Mouse (Mus musculus) ES-E14 (cell line): ENCODE measurements at regions not wholly inside any gene's neighbourhood (a gene's known extent, or its start where the extent isn't known, plus 50 kb on each side); places are given as distances from the start of the nearest gene placed in this dataset.

Source experiments
- DNase-seq: peaks from one replicate; pipeline ENCODE4 v3.0.0-alpha.2; 2013; ENCODE audit warnings: low read depth, low spot score
- H3K27ac ChIP-seq: 2 replicates; pipeline ENCODE4 v1.5.1; 2012; ENCODE audit warnings: low read depth, mild to moderate bottlenecking, low read length, moderate library complexity, mixed read lengths; ENCODE audit not compliant: poor library complexity, insufficient read depth, severe bottlenecking
- H3K36me3 ChIP-seq: 2 replicates; pipeline ENCODE4 v1.6.1; 2012; ENCODE audit warnings: mild to moderate bottlenecking, low read length, moderate library complexity, mixed read lengths; ENCODE audit not compliant: control insufficient read depth, poor library complexity, insufficient read depth, severe bottlenecking
- H3K4me1 ChIP-seq, 2 experiments: fragments of 150-350 bp in 1 of 2; sonication (generic) in 1 of 2; 2 replicates each; pipeline ENCODE4 v1.6.1; 2012; ENCODE audit warnings: low read length in 2 of 2, mild to moderate bottlenecking in 1 of 2, mixed read lengths in 1 of 2; ENCODE audit not compliant: control insufficient read depth in 2 of 2, insufficient read depth in 2 of 2, poor library complexity in 1 of 2
- H3K4me3 ChIP-seq, 2 experiments: fragments of 150-350 bp in 1 of 2; sonication (generic) in 1 of 2; 2 replicates each; pipeline ENCODE4 v1.5.1; 2012; ENCODE audit warnings: low read length in 2 of 2, low read depth in 1 of 2, mild to moderate bottlenecking in 1 of 2, mixed read lengths in 1 of 2; ENCODE audit not compliant: insufficient read depth in 1 of 2, poor library complexity in 1 of 2, severe bottlenecking in 1 of 2
- H3K9ac ChIP-seq: 2 replicates; pipeline ENCODE4 v1.6.1; 2012; ENCODE audit warnings: low read depth, mild to moderate bottlenecking, low read length, mixed read lengths; ENCODE audit not compliant: poor library complexity, insufficient read depth, severe bottlenecking
- H3K9me3 ChIP-seq: fragments of 150-350 bp; sonication (generic); 2 replicates; pipeline ENCODE4 v1.6.1; 2012; ENCODE audit warnings: low read depth, mild to moderate bottlenecking, low read length; ENCODE audit not compliant: control insufficient read depth, insufficient read depth
- CHD2 ChIP-seq: IDR thresholded peaks from 2 replicates; pipeline ENCODE4 v1.6.1; 2014; ENCODE audit warnings: mild to moderate bottlenecking, low read depth, low read length, inconsistent platforms
- HCFC1 ChIP-seq: IDR thresholded peaks from 2 replicates; pipeline ENCODE4 v1.6.1; 2012; ENCODE audit warnings: low read length, inconsistent platforms, borderline replicate concordance; ENCODE audit not compliant: insufficient read depth
- MAFK ChIP-seq: IDR thresholded peaks from 2 replicates; pipeline ENCODE4 v1.6.1; 2014; ENCODE audit warnings: mild to moderate bottlenecking, low read depth, low read length, inconsistent platforms; ENCODE audit not compliant: insufficient read depth
- ZC3H11A ChIP-seq: IDR thresholded peaks from 2 replicates; pipeline ENCODE4 v1.6.1; 2012; ENCODE audit warnings: low read depth, mild to moderate bottlenecking, inconsistent platforms, low read length, borderline replicate concordance
- ZNF384 ChIP-seq: IDR thresholded peaks from 2 replicates; pipeline ENCODE4 v1.6.1; 2012; ENCODE audit warnings: low read depth, low read length, inconsistent platforms
- in situ Hi-C, 2 experiments: fragments of 600-800 bp; cut with MboI; formaldehyde crosslinking; loops; one replicate each; pipeline ENCODE4 v1.15.1; 2025; ENCODE audit warnings: low sequenced_read_pairs in 2 of 2, inconsistent platforms in 1 of 2; ENCODE audit not compliant: unreplicated experiment in 2 of 2

DNA sequence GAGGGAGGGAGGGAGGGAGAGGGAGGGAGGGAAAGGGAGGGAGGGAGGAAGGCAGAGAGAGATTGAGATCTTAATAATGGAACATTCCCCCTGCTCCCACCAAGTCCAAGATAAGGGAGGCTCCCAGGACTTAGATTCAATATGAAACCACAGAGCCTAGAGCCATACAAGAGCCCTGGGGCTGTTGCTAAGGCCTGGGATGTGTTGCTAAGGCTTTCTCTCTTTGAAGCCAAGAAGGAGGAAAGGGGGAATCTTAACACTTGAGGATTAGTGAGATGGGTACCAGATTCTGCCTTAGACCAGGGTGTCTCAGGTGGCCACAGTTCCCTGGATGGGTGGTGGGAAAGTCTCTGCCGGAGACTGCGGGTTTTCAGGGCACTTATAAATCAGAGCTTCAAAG, 64.8 kb upstream of the L3mbtl4 start:
- no peaks in the 10 kb centered on the region for H3K4me1 ChIP-seq
- H3K27ac ChIP-seq = no peak overlapping the region
- H3K9me3 ChIP-seq = no peaks in the 10 kb centered on the region
- TF ChIP-seq ZC3H11A = no peak
- TF ChIP-seq ZNF384 = no peak
- TF ChIP-seq CHD2 = no peak
- TF ChIP-seq MAFK = no peak
- no peak for DNase-seq
- H3K36me3 ChIP-seq = no peaks in the 10 kb centered on the region
- no peak overlapping the region for H3K4me3 ChIP-seq
- in situ Hi-C loops = no loop called here
- no peak overlapping the region for H3K9ac ChIP-seq

DNA sequence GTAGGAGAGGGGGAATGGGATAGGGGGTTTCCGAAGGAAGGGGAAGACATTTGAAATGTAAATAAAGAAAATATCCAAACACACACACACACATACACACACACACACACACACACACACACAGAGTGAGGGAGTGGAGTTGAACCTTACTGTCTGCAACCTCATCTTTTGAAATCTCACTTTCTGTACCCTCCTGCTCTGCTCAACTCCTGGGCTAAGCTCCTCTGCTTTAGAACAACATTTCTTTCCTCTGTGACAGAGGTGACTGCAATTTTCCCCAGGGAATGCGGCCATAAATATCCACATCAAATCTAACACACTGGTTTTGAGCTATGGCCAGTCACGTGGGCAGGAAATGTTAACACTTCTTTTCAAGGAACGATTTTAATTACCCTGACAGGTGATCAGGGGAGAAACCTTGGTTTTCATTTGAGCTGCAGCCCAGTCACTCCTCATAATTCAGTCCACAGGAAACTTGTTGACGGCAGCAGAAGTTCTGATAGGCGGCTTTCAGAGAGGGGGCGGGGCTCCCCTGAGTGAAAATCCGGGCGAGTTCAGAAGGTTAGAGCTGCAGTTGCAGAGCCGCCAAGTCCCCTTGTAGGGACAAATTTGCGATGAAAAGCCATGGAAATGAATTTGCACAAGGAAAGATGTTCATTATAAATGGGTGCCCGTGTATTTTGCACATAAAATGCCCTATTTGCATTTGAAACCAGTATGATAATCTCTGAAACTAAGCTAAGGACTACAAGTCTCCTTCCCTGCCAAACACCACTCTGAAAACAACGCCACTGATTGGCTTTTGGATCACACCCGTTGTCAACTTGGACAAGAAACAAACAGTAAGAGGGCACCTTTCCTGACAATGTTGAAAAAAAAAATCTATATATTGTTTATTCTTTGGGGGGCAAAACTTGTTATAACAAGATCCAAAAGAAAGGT, 63.0 kb upstream of the L3mbtl4 start:
- Histone ChIP-seq H3K36me3 (no peaks in the 10 kb centered on the region), H3K27ac (no peak overlapping the region), H3K4me3 (no peak overlapping the region), H3K9me3 (no peaks in the 10 kb centered on the region), H3K9ac (no peak overlapping the region), H3K4me1 (no peaks in the 10 kb centered on the region)
- DNase-seq = peak; percentile 9
- TF ChIP-seq CHD2 (no peak), MAFK (no peak), ZNF384 (no peak), HCFC1 (no peak), ZC3H11A (no peak)
- in situ Hi-C loops = no loop called here

DNA sequence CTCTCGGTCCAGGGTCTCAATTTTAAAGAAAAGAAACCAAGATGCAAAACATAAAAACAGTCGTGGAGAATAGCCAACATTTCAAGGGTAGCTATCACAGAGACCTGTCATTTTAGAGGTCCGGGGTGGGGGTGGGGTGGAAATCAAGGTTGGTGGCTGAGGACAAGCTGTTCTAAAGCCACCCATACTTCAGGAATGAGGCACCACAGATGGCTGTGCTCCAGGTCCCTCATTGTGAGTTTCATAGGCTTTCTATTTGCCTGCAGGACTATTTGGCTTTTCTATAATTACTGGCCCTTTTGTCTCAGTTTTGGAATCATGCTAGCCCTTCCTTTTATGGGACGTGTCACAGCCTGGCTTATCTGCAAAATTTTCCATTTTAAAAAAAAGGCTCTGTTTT, 55.4 kb upstream of the L3mbtl4 start:
- H3K27ac ChIP-seq = no peak overlapping the region
- in situ Hi-C loops = no loop called here
- no peaks in the 10 kb centered on the region for H3K9me3 ChIP-seq
- no peak overlapping the region for H3K4me3 ChIP-seq
- no peak for DNase-seq
- no peaks in the 10 kb centered on the region for H3K4me1 ChIP-seq
- no peak overlapping the region for H3K9ac ChIP-seq
- no peaks in the 10 kb centered on the region for H3K36me3 ChIP-seq
- TF ChIP-seq ZNF384 = no peak
- TF ChIP-seq MAFK = no peak
- no peak for TF ChIP-seq CHD2
- no peak for TF ChIP-seq HCFC1
- no peak for TF ChIP-seq ZC3H11A

DNA sequence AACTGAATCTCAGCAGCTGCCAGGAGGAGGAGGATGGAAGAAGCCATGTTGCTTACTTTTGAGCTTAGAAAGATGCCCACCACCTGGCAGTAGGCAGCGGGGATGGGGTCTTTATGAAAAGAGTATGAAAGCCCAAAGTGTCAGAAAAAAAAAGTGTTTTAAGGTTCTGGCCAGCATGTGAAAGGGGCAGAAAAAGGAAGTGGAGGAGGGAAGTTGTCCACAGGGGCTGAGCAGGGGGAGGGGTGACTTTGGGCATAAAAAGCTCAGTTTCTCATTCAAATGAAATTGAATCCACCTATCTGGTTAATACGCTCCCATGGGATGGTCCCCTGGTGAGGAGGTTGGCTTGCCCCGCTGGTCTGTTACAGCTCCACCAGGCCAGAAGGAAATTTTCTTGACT, 50.4 kb upstream of the L3mbtl4 start:
- no peaks in the 10 kb centered on the region for H3K36me3 ChIP-seq
- H3K9me3 ChIP-seq = no peaks in the 10 kb centered on the region
- H3K4me1 ChIP-seq = no peaks in the 10 kb centered on the region
- no peak overlapping the region for H3K9ac ChIP-seq
- in situ Hi-C loops = no loop called here
- no peak overlapping the region for H3K4me3 ChIP-seq
- no peak for DNase-seq
- TF ChIP-seq MAFK (no peak), HCFC1 (no peak), ZC3H11A (no peak), CHD2 (no peak), ZNF384 (no peak)
- H3K27ac ChIP-seq = no peak overlapping the region
